Mouse (Mus musculus): Measurements from ENCODE around the gene Kng2. TPM values are rescaled to one million over a fixed set of nuclear protein-coding genes. Genes with fewer than 3 reads are reported as not detected.
"Not testable (repeated sequence)": the region's sequence is repeated elsewhere in the genome, so short reads cannot be mapped to it uniquely, and the experiment has no call there.

Kng2 gene
- not detected in 2 replicates for polyA plus RNA-seq (2016; fragmentation: Nextera tagmentation; extraction: Ambion mirVana)

GRCm38 (mm10) chr16:23028966-23029600 is at the start of gene Kng2:
TSS of gene Kng2 (minus strand) at chr16:23029482.
- H3K9me3 ChIP-seq (replicated peaks); DNase-seq (ENCODE audit: low spot score); H3K4me1 ChIP-seq; H3K4me3 ChIP-seq; H3K27me3 ChIP-seq (ENCODE audit: low read depth, poor library complexity, severe bottlenecking); H3K27ac ChIP-seq; H3K36me3 ChIP-seq: not testable (repeated sequence)
- WGBS = 83% methylated on average over 3 of the region's 3 CpGs

- H3K27me3 ChIP-seq (ENCODE audit: low read depth, poor library complexity, severe bottlenecking); H3K4me3 ChIP-seq; H3K36me3 ChIP-seq; DNase-seq (ENCODE audit: low spot score); H3K27ac ChIP-seq; H3K4me1 ChIP-seq; H3K9me3 ChIP-seq (replicated peaks): not testable (repeated sequence)
- 87% methylated on average over 6 of the region's 6 CpGs for WGBS
Observed at GRCm38 (mm10) chr16:23077516-23077915, 48.2 kb upstream of the Kng2 start.

- not testable (repeated sequence) for H3K27me3 ChIP-seq (ENCODE audit: low read depth, poor library complexity, severe bottlenecking); DNase-seq (ENCODE audit: low spot score); H3K27ac ChIP-seq; H3K4me3 ChIP-seq; H3K36me3 ChIP-seq; H3K9me3 ChIP-seq (replicated peaks); H3K4me1 ChIP-seq
- WGBS = 92% methylated on average over 5 of the region's 5 CpGs
Observed at GRCm38 (mm10) chr16:23060781-23061325, 31.6 kb upstream of the Kng2 start.

- not testable (repeated sequence) for DNase-seq (ENCODE audit: low spot score); H3K4me3 ChIP-seq; H3K36me3 ChIP-seq; H3K27ac ChIP-seq; H3K27me3 ChIP-seq (ENCODE audit: low read depth, poor library complexity, severe bottlenecking); H3K9me3 ChIP-seq (replicated peaks); H3K4me1 ChIP-seq
- 86% methylated on average over 4 of the region's 4 CpGs for WGBS
Observed at GRCm38 (mm10) chr16:23059630-23060029, 30.3 kb upstream of the Kng2 start.

- not testable (repeated sequence) for H3K27ac ChIP-seq; H3K4me3 ChIP-seq; H3K9me3 ChIP-seq (replicated peaks); H3K4me1 ChIP-seq; DNase-seq (ENCODE audit: low spot score); H3K27me3 ChIP-seq (ENCODE audit: low read depth, poor library complexity, severe bottlenecking); H3K36me3 ChIP-seq
- WGBS = 84% methylated on average over 1 of the region's 1 CpGs
Observed at GRCm38 (mm10) chr16:23057668-23058447, 28.6 kb upstream of the Kng2 start, which contains the start of gene Kng1. TSS of gene Kng1 (plus strand) at chr16:23057865.

GRCm38 (mm10) chr16:23046319-23046718 is 17.0 kb upstream of the Kng2 start:
- no peaks in the 10 kb centered on the region; the same call in 1 of the 2 replicates for H3K4me1 ChIP-seq
- 70% methylated on average over 5 of the region's 5 CpGs for WGBS
- H3K9me3 ChIP-seq (replicated peaks) = no peaks in the 10 kb centered on the region
- H3K4me3 ChIP-seq = no peak overlapping the region
- no peaks in the 10 kb centered on the region for H3K27me3 ChIP-seq (ENCODE audit: low read depth, poor library complexity, severe bottlenecking)
- no peak for DNase-seq (ENCODE audit: low spot score)
- no peak overlapping the region for H3K27ac ChIP-seq
- H3K36me3 ChIP-seq = no peaks in the 10 kb centered on the region

- H3K27ac ChIP-seq = peak overlapping the region; percentile 15; the same call in 1 of the 2 replicates
- DNase-seq (ENCODE audit: low spot score) = no peak
- no peaks in the 10 kb centered on the region for H3K27me3 ChIP-seq (ENCODE audit: low read depth, poor library complexity, severe bottlenecking)
- no peak overlapping the region for H3K4me3 ChIP-seq
- no peaks in the 10 kb centered on the region for H3K36me3 ChIP-seq
- peaks cover 6% of the 10 kb centered on the region for H3K4me1 ChIP-seq
- WGBS = 16% methylated on average over 4 of the region's 4 CpGs
- no peaks in the 10 kb centered on the region for H3K9me3 ChIP-seq (replicated peaks)
Observed at GRCm38 (mm10) chr16:23040876-23041275, 11.6 kb upstream of the Kng2 start.

GRCm38 (mm10) chr16:23039281-23039680 is 10.0 kb upstream of the Kng2 start:
- 95% methylated on average over 4 of the region's 4 CpGs for WGBS
- Histone ChIP-seq H3K27me3 (ENCODE audit: low read depth, poor library complexity, severe bottlenecking) (no peaks in the 10 kb centered on the region), H3K9me3 (replicated peaks) (no peaks in the 10 kb centered on the region), H3K4me3 (no peak overlapping the region), H3K36me3 (no peaks in the 10 kb centered on the region), H3K27ac (no peak overlapping the region), H3K4me1 (peaks cover 6% of the 10 kb centered on the region)
- DNase-seq (ENCODE audit: low spot score) = no peak

GRCm38 (mm10) chr16:23037744-23038143 is 8.5 kb upstream of the Kng2 start:
- WGBS = 90% methylated on average over 7 of the region's 7 CpGs
- H3K27me3 ChIP-seq (ENCODE audit: low read depth, poor library complexity, severe bottlenecking) = no peaks in the 10 kb centered on the region
- H3K27ac ChIP-seq = no peak overlapping the region
- H3K36me3 ChIP-seq = no peaks in the 10 kb centered on the region
- H3K4me1 ChIP-seq = peaks cover 6% of the 10 kb centered on the region
- no peak for DNase-seq (ENCODE audit: low spot score)
- H3K4me3 ChIP-seq = no peak overlapping the region
- no peaks in the 10 kb centered on the region for H3K9me3 ChIP-seq (replicated peaks)

- Histone ChIP-seq H3K9me3 (replicated peaks) (no peaks in the 10 kb centered on the region), H3K27me3 (ENCODE audit: low read depth, poor library complexity, severe bottlenecking) (no peaks in the 10 kb centered on the region), H3K27ac (no peak overlapping the region), H3K4me1 (no peaks in the 10 kb centered on the region), H3K36me3 (no peaks in the 10 kb centered on the region), H3K4me3 (no peak overlapping the region)
- DNase-seq (ENCODE audit: low spot score) = no peak
- 95% methylated on average over 4 of the region's 4 CpGs for WGBS
Observed at GRCm38 (mm10) chr16:23033673-23034072, 4.4 kb upstream of the Kng2 start.

- Histone ChIP-seq H3K4me3 (no peak overlapping the region), H3K27ac (no peak overlapping the region), H3K4me1 (no peaks in the 10 kb centered on the region), H3K36me3 (no peaks in the 10 kb centered on the region), H3K27me3 (ENCODE audit: low read depth, poor library complexity, severe bottlenecking) (no peaks in the 10 kb centered on the region), H3K9me3 (replicated peaks) (no peaks in the 10 kb centered on the region)
- no peak for DNase-seq (ENCODE audit: low spot score)
- 87% methylated on average over 5 of the region's 5 CpGs for WGBS
Observed at GRCm38 (mm10) chr16:23030673-23031435, 1.6 kb upstream of the Kng2 start.

GRCm38 (mm10) chr16:23027341-23027740 is 1.9 kb downstream of the Kng2 start:
- H3K4me1 ChIP-seq; H3K36me3 ChIP-seq; H3K27ac ChIP-seq; DNase-seq (ENCODE audit: low spot score); H3K27me3 ChIP-seq (ENCODE audit: low read depth, poor library complexity, severe bottlenecking); H3K9me3 ChIP-seq (replicated peaks); H3K4me3 ChIP-seq: not testable (repeated sequence)
- 62% methylated on average over 3 of the region's 3 CpGs for WGBS

GRCm38 (mm10) chr16:23026582-23026981 is 2.7 kb downstream of the Kng2 start:
- H3K4me3 ChIP-seq = no peak overlapping the region
- H3K36me3 ChIP-seq = no peaks in the 10 kb centered on the region
- H3K9me3 ChIP-seq (replicated peaks) = no peaks in the 10 kb centered on the region
- H3K27ac ChIP-seq = no peak overlapping the region
- no peaks in the 10 kb centered on the region for H3K4me1 ChIP-seq
- no peaks in the 10 kb centered on the region for H3K27me3 ChIP-seq (ENCODE audit: low read depth, poor library complexity, severe bottlenecking)
- no peak for DNase-seq (ENCODE audit: low spot score)

All from limb, embryonic 10.5 days (tissue).